Mouse (Mus musculus) G1E (cell line): ENCODE measurements at regions not wholly inside any gene's neighbourhood (a gene's known extent, or its start where the extent isn't known, plus 50 kb on each side); places are given as distances from the start of the nearest gene placed in this dataset.

Source experiments
- ATAC-seq: 2 replicates; pipeline ENCODE4 v1.8.0; 2016; ENCODE audit warnings: mild to moderate bottlenecking; ENCODE audit not compliant: insufficient number of reproducible peaks, poor library complexity, low FRiP score, severe bottlenecking; ENCODE audit errors: extremely low read depth
- DNase-seq: peaks from one replicate; pipeline ENCODE4 v3.0.0; 2012; ENCODE audit warnings: low spot score
- H3K27me3 ChIP-seq: 2 replicates; pipeline ENCODE4 v1.6.1; 2012; ENCODE audit warnings: mild to moderate bottlenecking, low read length, inconsistent platforms; ENCODE audit not compliant: insufficient read depth
- H3K36me3 ChIP-seq: replicated peaks from 2 replicates; pipeline ENCODE3; 2012; ENCODE audit warnings: mild to moderate bottlenecking, inconsistent platforms
- H3K4me1 ChIP-seq: 2 replicates; pipeline ENCODE4 v1.6.1; 2012; ENCODE audit warnings: low read depth, low read length, inconsistent platforms, mixed read lengths; ENCODE audit not compliant: insufficient read depth
- H3K4me3 ChIP-seq: 2 replicates; pipeline ENCODE4 v1.5.1; 2012; ENCODE audit warnings: low read depth, mild to moderate bottlenecking, inconsistent platforms, low read length, moderate library complexity, mixed read lengths
- H3K9me3 ChIP-seq: replicated peaks from 2 replicates; pipeline ENCODE4 v1.6.1; 2012; ENCODE audit warnings: inconsistent platforms
- CTCF ChIP-seq: IDR thresholded peaks from 2 replicates; pipeline ENCODE4 v1.5.1; 2012; ENCODE audit warnings: low read depth, low read length, inconsistent platforms, mixed read lengths
- GATA1 ChIP-seq: IDR thresholded peaks from 2 replicates; pipeline ENCODE4 v1.6.1; 2012; ENCODE audit warnings: borderline replicate concordance, low read length, inconsistent platforms, mixed read lengths
- GATA2 ChIP-seq: IDR thresholded peaks from 2 replicates; pipeline ENCODE4 v1.6.1; 2012; ENCODE audit warnings: low read depth, low read length, inconsistent platforms, borderline replicate concordance
- POLR2AphosphoS5 ChIP-seq: IDR thresholded peaks from 2 replicates; pipeline ENCODE4 v1.6.1; 2012; ENCODE audit warnings: low read depth, low read length, inconsistent platforms; ENCODE audit not compliant: insufficient replicate concordance
- TAL1 ChIP-seq: conservative IDR thresholded peaks from 2 replicates; pipeline ENCODE4 v1.6.1; 2012; ENCODE audit warnings: low read depth, low read length, inconsistent platforms, mixed read lengths

DNA sequence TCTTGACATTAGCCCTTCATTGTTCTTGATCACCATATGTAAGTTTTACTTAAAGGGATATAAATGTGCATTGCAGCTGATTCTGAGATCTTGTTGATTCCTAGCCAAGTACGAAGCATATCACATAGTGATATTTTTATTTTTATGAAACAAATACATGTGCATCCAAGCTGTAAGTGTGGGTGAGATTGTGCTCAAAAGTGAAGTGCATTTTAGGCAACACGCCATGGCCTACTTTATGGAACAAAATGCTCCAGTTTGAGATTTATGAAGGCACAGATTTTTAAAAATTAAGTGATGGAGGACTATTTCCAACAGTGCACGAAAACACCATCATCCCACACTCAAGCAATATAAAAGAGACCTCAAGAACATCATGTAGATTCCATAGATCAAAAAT lies 277.2 kb upstream of the Sphkap start:
- no peaks in the 10 kb centered on the region for H3K4me1 ChIP-seq
- no peaks in the 10 kb centered on the region for H3K36me3 ChIP-seq
- H3K9me3 ChIP-seq = peaks cover 6% of the 10 kb centered on the region; the same call in 1 of the 2 replicates
- DNase-seq = no peak
- no peak for ATAC-seq
- no peaks in the 10 kb centered on the region for H3K27me3 ChIP-seq
- no peak overlapping the region for H3K4me3 ChIP-seq
- TF ChIP-seq GATA2 = no peak
- TF ChIP-seq POLR2AphosphoS5 = no peak
- TF ChIP-seq CTCF = no peak
- no peak for TF ChIP-seq TAL1
- TF ChIP-seq GATA1 = no peak

DNA sequence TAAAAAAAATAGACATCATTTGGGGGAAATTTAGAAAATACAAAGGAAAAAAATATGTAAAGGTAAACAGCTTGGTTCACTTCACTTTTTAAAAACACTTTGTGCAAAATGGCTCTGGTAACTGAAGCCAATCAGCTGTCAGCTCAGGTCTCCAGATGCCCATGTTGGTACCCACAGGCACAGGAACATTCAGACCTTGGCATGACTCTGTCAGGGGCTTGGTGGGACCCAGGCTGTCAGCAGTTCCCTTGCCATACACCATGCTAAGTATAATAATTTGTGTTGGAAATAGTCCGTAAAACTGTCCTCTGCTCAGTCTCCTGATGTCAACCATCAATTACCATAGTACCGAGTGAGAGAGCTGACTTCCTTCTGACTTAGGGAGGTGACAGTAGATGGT lies 257.3 kb upstream of the Sphkap start:
- DNase-seq = no peak
- TF ChIP-seq GATA2 = no peak
- TF ChIP-seq TAL1 = no peak
- TF ChIP-seq GATA1 = no peak
- TF ChIP-seq POLR2AphosphoS5 = no peak
- no peak for TF ChIP-seq CTCF
- Histone ChIP-seq H3K4me3 (no peak overlapping the region), H3K36me3 (no peaks in the 10 kb centered on the region), H3K9me3 (peaks cover 7% of the 10 kb centered on the region; the same call in 1 of the 2 replicates), H3K27me3 (no peaks in the 10 kb centered on the region), H3K4me1 (no peaks in the 10 kb centered on the region)
- ATAC-seq = no peak

- DNase-seq (no peak), ATAC-seq (no peak)
- no peak for TF ChIP-seq GATA2
- no peak for TF ChIP-seq CTCF
- TF ChIP-seq TAL1 = no peak
- no peak for TF ChIP-seq POLR2AphosphoS5
- no peak for TF ChIP-seq GATA1
- H3K4me3 ChIP-seq = no peak overlapping the region
- H3K27me3 ChIP-seq = no peaks in the 10 kb centered on the region
- no peaks in the 10 kb centered on the region for H3K36me3 ChIP-seq
- peaks cover 6% of the 10 kb centered on the region; the same call in 1 of the 2 replicates for H3K9me3 ChIP-seq
- no peaks in the 10 kb centered on the region for H3K4me1 ChIP-seq
Observed at GRCm38 (mm10) chr1:83661808-83662802, 254.1 kb upstream of the Sphkap start.

DNA sequence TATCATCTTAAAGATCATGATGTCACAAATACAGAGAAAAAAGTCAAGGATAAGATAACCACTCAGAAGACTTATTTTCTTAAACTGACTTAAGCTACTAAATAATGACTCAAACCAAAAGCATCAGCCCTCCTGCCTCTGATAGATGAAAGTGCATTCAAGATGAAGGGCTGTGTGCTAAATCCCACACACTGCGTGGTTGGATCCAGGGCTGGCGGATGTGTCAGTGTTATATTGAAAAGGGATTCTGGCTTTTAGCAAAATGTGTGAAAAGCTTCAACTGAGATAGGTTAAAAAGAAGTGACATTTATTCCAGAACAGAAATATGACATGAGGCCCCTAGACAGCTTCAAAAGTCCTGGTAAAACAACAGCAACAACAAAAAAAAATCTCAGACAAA lies 245.7 kb upstream of the Sphkap start:
- TF ChIP-seq POLR2AphosphoS5 = no peak
- TF ChIP-seq GATA2 = no peak
- no peak for TF ChIP-seq CTCF
- no peak for TF ChIP-seq GATA1
- TF ChIP-seq TAL1 = no peak
- H3K9me3 ChIP-seq = peaks cover 7% of the 10 kb centered on the region; the same call in 1 of the 2 replicates
- no peaks in the 10 kb centered on the region for H3K36me3 ChIP-seq
- H3K27me3 ChIP-seq = no peaks in the 10 kb centered on the region
- no peak overlapping the region for H3K4me3 ChIP-seq
- ATAC-seq = no peak
- no peaks in the 10 kb centered on the region for H3K4me1 ChIP-seq
- no peak for DNase-seq

DNA sequence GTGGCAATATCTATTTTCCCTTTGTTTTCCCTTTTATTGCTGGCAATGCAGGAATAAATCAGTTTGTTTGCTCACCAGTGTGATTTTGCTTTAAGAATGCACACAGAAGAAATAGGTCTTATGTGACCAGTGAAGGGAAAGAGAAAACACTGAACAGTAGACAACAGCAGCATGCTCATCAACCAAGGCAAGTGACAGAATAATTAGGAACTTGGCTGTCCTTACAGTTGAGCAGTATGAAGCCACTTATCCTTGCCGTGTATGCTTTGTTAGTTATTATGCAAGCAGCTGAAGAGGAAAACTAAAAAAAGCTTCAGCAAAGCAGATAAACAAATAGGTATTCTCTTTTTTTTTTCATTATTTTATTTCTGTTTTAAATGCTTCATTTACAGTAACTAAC lies 237.6 kb upstream of the Sphkap start:
- Histone ChIP-seq H3K36me3 (no peaks in the 10 kb centered on the region), H3K4me1 (no peaks in the 10 kb centered on the region), H3K4me3 (no peak overlapping the region), H3K9me3 (peaks cover 6% of the 10 kb centered on the region; the same call in 1 of the 2 replicates), H3K27me3 (no peaks in the 10 kb centered on the region)
- TF ChIP-seq GATA1 (no peak), CTCF (no peak), POLR2AphosphoS5 (no peak), TAL1 (no peak), GATA2 (no peak)
- DNase-seq (no peak), ATAC-seq (no peak)

GRCm38 (mm10) chr1:83642656-83643055 lies 234.7 kb upstream of the Sphkap start:
- Histone ChIP-seq H3K9me3 (peaks cover 5% of the 10 kb centered on the region; the same call in 1 of the 2 replicates), H3K4me3 (no peak overlapping the region), H3K4me1 (no peaks in the 10 kb centered on the region), H3K27me3 (no peaks in the 10 kb centered on the region), H3K36me3 (no peaks in the 10 kb centered on the region)
- ATAC-seq (no peak), DNase-seq (no peak)
- no peak for TF ChIP-seq POLR2AphosphoS5
- TF ChIP-seq GATA2 = no peak
- no peak for TF ChIP-seq CTCF
- TF ChIP-seq TAL1 = no peak
- TF ChIP-seq GATA1 = no peak
